Mouse (Mus musculus) midbrain, embryonic 16.5 days (tissue): ENCODE results near the gene Lin28a. TPM values are rescaled to one million over a fixed set of nuclear protein-coding genes. Genes with fewer than 3 reads are reported as not detected.
A peak's percentile ranks its signal among the peaks of the same experiment; 100 is the strongest.

Experiments used
- ATAC-seq: fragments of 200-750 bp; cut with Nextera tagmentation; 2 replicates; pipeline ENCODE4 v1.8.0; 2017; ENCODE audit warnings: moderate TSS enrichment
- H3K27ac ChIP-seq: fragments of 300-500 bp; sonication (generic); 2 replicates; pipeline ENCODE4 v1.5.1; 2014; ENCODE audit warnings: mild to moderate bottlenecking, low read length, mixed read lengths
- H3K27me3 ChIP-seq: fragments of 300-500 bp; sonication (generic); 2 replicates; pipeline ENCODE4 v1.6.1; 2014; ENCODE audit warnings: low read depth, low read length, mixed read lengths; ENCODE audit not compliant: control insufficient read depth, insufficient read depth
- H3K36me3 ChIP-seq: fragments of 300-500 bp; sonication (generic); 2 replicates; pipeline ENCODE4 v1.6.1; 2014; ENCODE audit warnings: mild to moderate bottlenecking, low read length, moderate library complexity, mixed read lengths; ENCODE audit not compliant: control insufficient read depth, insufficient read depth
- H3K4me1 ChIP-seq: fragments of 300-500 bp; sonication (generic); 2 replicates; pipeline ENCODE4 v1.6.1; 2014; ENCODE audit warnings: mild to moderate bottlenecking, low read length, mixed read lengths; ENCODE audit not compliant: control insufficient read depth, insufficient read depth
- H3K4me2 ChIP-seq: fragments of 300-500 bp; sonication (generic); 2 replicates; pipeline ENCODE4 v1.6.1; 2014; ENCODE audit warnings: mild to moderate bottlenecking, low read length, mixed read lengths
- H3K4me3 ChIP-seq: fragments of 300-500 bp; sonication (generic); 2 replicates; pipeline ENCODE4 v1.5.1; 2014; ENCODE audit warnings: low read depth, mild to moderate bottlenecking, low read length, moderate library complexity, mixed read lengths
- H3K9ac ChIP-seq: fragments of 300-500 bp; sonication (generic); 2 replicates; pipeline ENCODE4 v1.6.1; 2014; ENCODE audit warnings: low read depth, low read length, mixed read lengths
- H3K9me3 ChIP-seq: fragments of 300-500 bp; sonication (generic); replicated peaks from 2 replicates; pipeline ENCODE4 v1.6.1; 2014; ENCODE audit warnings: mild to moderate bottlenecking, low read length, mixed read lengths; ENCODE audit not compliant: control insufficient read depth, poor library complexity, severe bottlenecking
- WGBS: fragments of 180-500 bp; shearing (Covaris S2); extraction: QIAGEN DNeasy Blood & Tissue Kit; methylation state at CpG from one replicate; pipeline ENCODE4 v1.1.7; 2014; 5-methylcytosine and 5-hydroxymethylcytosine counted together
- polyA plus RNA-seq: library from polyadenylated mRNA; unstranded; fragments of >200 nt; fragmentation: Nextera tagmentation; extraction: Ambion mirVana; gene quantifications from 2 replicates; pipeline ENCODE4 v1.2.1, GENCODE M21; 2015

Lin28a gene
- polyA plus RNA-seq, 1 experiment from 2014 or later, result 0.44 TPM

DNA sequence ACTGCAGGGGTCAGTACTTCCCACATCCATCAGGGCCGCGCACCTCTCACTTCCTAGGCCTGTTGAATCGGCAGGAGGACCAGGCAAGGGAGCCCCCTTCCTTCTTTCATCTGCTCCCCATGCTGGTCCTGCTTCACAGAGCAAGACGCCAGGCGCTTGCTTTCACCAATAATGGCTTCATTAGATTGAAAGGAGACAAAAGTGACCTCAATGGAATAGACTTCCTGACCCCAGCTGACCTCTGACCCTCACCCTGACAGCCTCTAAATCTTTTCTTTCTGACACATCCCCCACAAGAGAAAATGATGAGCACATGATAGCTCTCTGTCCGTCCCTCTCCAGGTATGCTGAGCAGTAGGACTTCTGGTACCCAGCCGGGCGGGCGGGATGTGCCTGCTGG, 7.2 kb upstream of the Lin28a start:
- WGBS, result 14% methylated on average over 9 of the region's 9 CpGs
- Histone ChIP-seq H3K27me3 (no peaks in the 10 kb centered on the region), H3K4me1 (no peaks in the 10 kb centered on the region), H3K4me3 (no peak overlapping the region), H3K9ac (no peak overlapping the region), H3K27ac (no peak overlapping the region), H3K4me2 (no peak overlapping the region), H3K36me3 (no peaks in the 10 kb centered on the region), H3K9me3 (no peaks in the 10 kb centered on the region)
- no peak for ATAC-seq

- peaks cover 26% of the 10 kb centered on the region for H3K4me1 ChIP-seq
- no peak overlapping the region for H3K9ac ChIP-seq
- H3K27me3 ChIP-seq, result peaks cover 17% of the 10 kb centered on the region
- no peaks in the 10 kb centered on the region for H3K9me3 ChIP-seq
- no peak for ATAC-seq
- no peak overlapping the region for H3K27ac ChIP-seq
- H3K4me3 ChIP-seq, result no peak overlapping the region; the same call in 1 of the 2 replicates
- WGBS, result 5% methylated on average over 11 of the region's 11 CpGs
- H3K4me2 ChIP-seq, result peak overlapping the region; percentile 63
- no peaks in the 10 kb centered on the region for H3K36me3 ChIP-seq
Measured at GRCm38 (mm10) chr4:134020621-134021020, 2.0 kb upstream of the Lin28a start.

DNA sequence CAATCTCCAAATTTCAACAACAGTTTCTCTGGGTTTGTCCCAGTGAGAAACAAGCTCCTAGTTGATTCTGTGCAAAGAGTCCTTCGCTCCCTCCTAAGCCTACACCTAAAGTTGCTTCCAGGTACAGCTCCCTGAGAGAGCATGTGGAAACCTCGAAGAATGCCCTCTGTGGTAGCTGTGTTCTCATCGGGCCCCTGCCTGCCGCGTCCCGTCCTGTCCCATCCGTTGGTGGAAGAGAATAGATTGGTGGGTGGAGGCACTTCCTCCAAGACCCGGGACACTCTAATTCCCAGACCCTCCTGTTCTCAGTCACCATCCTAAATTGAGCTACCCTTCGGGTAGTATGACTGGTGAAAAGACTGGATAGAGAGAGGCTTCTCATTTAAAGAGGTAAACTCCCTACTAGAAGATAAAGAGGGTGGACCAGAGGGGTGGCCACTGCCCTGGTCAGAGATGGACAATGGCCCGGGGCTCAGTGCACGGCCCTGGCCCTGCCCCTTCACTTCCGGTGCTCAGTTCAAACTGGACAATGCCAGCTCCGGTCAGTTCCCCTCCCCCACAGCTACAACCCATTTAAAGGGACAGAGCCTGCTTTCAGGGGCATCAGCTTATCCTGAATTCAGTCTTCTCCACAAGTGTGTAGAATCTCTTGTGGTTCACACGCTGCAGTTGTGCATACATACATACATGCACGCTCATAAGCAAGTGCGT, 1.2 kb upstream of the Lin28a start:
- ATAC-seq, result peak; percentile 82
- Histone ChIP-seq H3K9ac (peak overlapping the region; percentile 53; the same call in 1 of the 2 replicates), H3K36me3 (no peaks in the 10 kb centered on the region), H3K27me3 (peaks cover 17% of the 10 kb centered on the region), H3K27ac (peak overlapping the region; percentile 68), H3K4me3 (peak overlapping the region; percentile 35), H3K4me2 (peak overlapping the region; percentile 63), H3K9me3 (no peaks in the 10 kb centered on the region), H3K4me1 (peaks cover 26% of the 10 kb centered on the region)
- WGBS, result 1% methylated on average over 16 of the region's 16 CpGs

DNA sequence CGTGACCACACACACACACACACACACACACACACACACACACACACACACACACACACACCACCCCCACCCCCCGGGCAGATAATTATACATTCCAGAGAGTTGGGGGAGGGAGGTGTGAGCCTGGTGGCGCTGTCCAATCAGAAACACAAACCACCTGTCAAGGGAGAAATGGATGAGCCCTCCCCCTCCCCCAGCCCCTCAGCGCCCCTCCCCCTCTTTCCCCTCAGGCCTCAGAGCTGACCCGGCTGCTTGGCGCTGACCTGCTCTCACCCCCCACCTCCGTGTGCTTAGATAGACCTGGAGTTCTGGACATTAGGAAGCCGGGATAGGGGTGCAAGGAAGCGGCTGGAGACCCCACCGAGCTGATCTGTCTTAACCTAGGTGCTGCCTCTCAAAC, 569 bp upstream of the Lin28a start:
- WGBS, result 0% methylated on average over 8 of the region's 10 CpGs
- Histone ChIP-seq H3K9me3 (no peaks in the 10 kb centered on the region), H3K4me1 (peaks cover 26% of the 10 kb centered on the region), H3K27me3 (peaks cover 17% of the 10 kb centered on the region), H3K4me2 (peak overlapping the region; percentile 63), H3K36me3 (no peaks in the 10 kb centered on the region), H3K9ac (peak overlapping the region; percentile 53; the same call in 1 of the 2 replicates), H3K27ac (peak overlapping the region; percentile 68; the same call in 1 of the 2 replicates), H3K4me3 (peak overlapping the region; percentile 37)
- 0 out of 2 replicates have a peak, but pooled peaks have one; percentile 45 for ATAC-seq

- H3K27me3 ChIP-seq, result peaks cover 17% of the 10 kb centered on the region
- no peak for ATAC-seq
- H3K27ac ChIP-seq, result no peak overlapping the region
- H3K36me3 ChIP-seq, result no peaks in the 10 kb centered on the region
- WGBS, result 0% methylated on average over 44 of the region's 46 CpGs
- peak overlapping the region; percentile 37 for H3K4me3 ChIP-seq
- H3K9me3 ChIP-seq, result no peaks in the 10 kb centered on the region
- H3K9ac ChIP-seq, result peak overlapping the region; percentile 52
- H3K4me2 ChIP-seq, result peak overlapping the region; percentile 63
- H3K4me1 ChIP-seq, result peaks cover 26% of the 10 kb centered on the region
Measured at GRCm38 (mm10) chr4:134018038-134018778, 433 bp downstream of the Lin28a start.

- WGBS, result 2% methylated on average over 21 of the region's 21 CpGs
- H3K9ac ChIP-seq, result peak overlapping the region; percentile 52; the same call in 1 of the 2 replicates
Measured at GRCm38 (mm10) chr4:134017201-134017865, 1.3 kb downstream of the Lin28a start.

DNA sequence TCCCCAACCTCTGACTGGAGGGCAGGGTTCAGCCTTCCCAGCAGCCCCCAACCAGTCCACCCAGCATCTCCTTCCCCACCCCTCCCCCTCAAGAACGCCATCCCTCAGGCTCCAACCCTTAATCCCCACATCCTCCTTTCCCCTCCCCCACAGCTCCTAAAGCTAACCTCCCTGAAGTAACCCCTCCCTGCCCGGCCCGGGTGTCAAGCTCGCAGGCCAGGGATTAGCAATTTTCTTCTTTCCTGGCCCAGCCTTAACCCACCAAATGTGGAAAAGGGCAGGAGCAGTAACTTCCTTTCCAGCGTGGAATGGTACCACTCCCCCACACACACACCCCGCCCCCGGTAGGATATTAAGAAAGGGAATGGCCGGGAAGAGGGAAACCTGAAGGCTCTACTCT, 1.9 kb downstream of the Lin28a start:
- Histone ChIP-seq H3K9ac (no peak overlapping the region), H3K4me3 (no peak overlapping the region), H3K36me3 (no peaks in the 10 kb centered on the region), H3K27ac (no peak overlapping the region), H3K27me3 (peaks cover 17% of the 10 kb centered on the region), H3K4me2 (peak overlapping the region; percentile 63; the same call in 1 of the 2 replicates), H3K4me1 (peaks cover 26% of the 10 kb centered on the region), H3K9me3 (no peaks in the 10 kb centered on the region)
- 2% methylated on average over 8 of the region's 8 CpGs for WGBS
- ATAC-seq, result no peak

More at GRCm38 (mm10) chr4:134017201-134017865, 1.3 kb downstream of the Lin28a start:
- Histone ChIP-seq H3K4me3 (peak overlapping the region; percentile 37), H3K27ac (no peak overlapping the region), H3K4me2 (peak overlapping the region; percentile 63), H3K27me3 (peaks cover 17% of the 10 kb centered on the region), H3K36me3 (no peaks in the 10 kb centered on the region), H3K4me1 (peaks cover 26% of the 10 kb centered on the region), H3K9me3 (no peaks in the 10 kb centered on the region)
- ATAC-seq, result no peak

GRCm38 (mm10) chr4:134016208-134016607, 2.4 kb downstream of the Lin28a start:
- no peak for ATAC-seq
- H3K4me3 ChIP-seq, result no peak overlapping the region
- H3K27ac ChIP-seq, result no peak overlapping the region
- H3K9me3 ChIP-seq, result no peaks in the 10 kb centered on the region
- peaks cover 26% of the 10 kb centered on the region for H3K4me1 ChIP-seq
- no peak overlapping the region for H3K4me2 ChIP-seq
- peaks cover 20% of the 10 kb centered on the region for H3K27me3 ChIP-seq
- WGBS, result 4% methylated on average over 7 of the region's 7 CpGs
- H3K9ac ChIP-seq, result no peak overlapping the region
- no peaks in the 10 kb centered on the region for H3K36me3 ChIP-seq
